Mouse (Mus musculus): Measurements from ENCODE around the gene Gosr1. TPM values are rescaled to one million over a fixed set of nuclear protein-coding genes. Genes with fewer than 3 reads are reported as not detected.
"Not testable (repeated sequence)": the region's sequence is repeated elsewhere in the genome, so short reads cannot be mapped to it uniquely, and the experiment has no call there.

The Gosr1 gene
- polyA plus RNA-seq, 1 experiment from 2014 or later: 39.6 TPM

- H3K36me3 ChIP-seq (ENCODE audit: control insufficient read depth, insufficient read depth, low read length): no peaks in the 10 kb centered on the region
- H3K4me3 ChIP-seq (ENCODE audit: low read depth, low read length): no peak overlapping the region
- H3K9ac ChIP-seq (ENCODE audit: low read depth, low read length): no peak overlapping the region
- ATAC-seq (ENCODE audit: low read depth): no peak
- WGBS: 76% methylated on average over 3 of the region's 3 CpGs
- no peaks in the 10 kb centered on the region for H3K27me3 ChIP-seq (replicated peaks; ENCODE audit: control insufficient read depth, insufficient read depth, low read length)
- no peak for DNase-seq (ENCODE audit: low spot score)
- H3K9me3 ChIP-seq (ENCODE audit: control insufficient read depth, low read length): no peaks in the 10 kb centered on the region
- no peaks in the 10 kb centered on the region for H3K4me1 ChIP-seq (ENCODE audit: control insufficient read depth, insufficient read depth, low read length)
- H3K27ac ChIP-seq (replicated peaks; ENCODE audit: low read depth, low read length): no peak overlapping the region
- H3K4me2 ChIP-seq (ENCODE audit: low read depth, low read length): no peak overlapping the region
These were observed 71.3 kb downstream of the Gosr1 start for GRCm38 (mm10) chr11:76692096-76692495.

DNA sequence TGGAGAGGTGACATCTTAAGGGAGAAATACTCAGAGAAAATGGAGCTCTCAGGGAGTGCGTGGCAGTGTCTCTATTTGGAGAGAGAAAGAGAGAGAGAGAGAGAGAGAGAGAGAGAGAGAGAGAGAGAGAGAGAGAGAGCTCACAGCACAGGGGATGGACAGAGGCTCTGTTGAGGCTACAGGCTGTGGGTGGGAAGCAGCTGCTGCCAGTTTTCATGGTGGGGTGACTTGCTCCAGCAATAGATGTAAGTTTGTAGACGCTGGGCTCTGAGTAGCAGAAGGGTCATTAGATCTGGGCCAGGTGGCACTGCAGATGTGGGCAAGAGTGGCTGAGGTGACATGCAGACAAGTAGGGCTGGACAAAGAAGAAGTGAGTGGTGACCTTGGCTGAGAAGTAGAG is 77.8 kb downstream of the Gosr1 start:
- Histone ChIP-seq H3K27ac (replicated peaks; ENCODE audit: low read depth, low read length) (no peak overlapping the region), H3K4me2 (ENCODE audit: low read depth, low read length) (no peak overlapping the region), H3K27me3 (replicated peaks; ENCODE audit: control insufficient read depth, insufficient read depth, low read length) (no peaks in the 10 kb centered on the region), H3K4me1 (ENCODE audit: control insufficient read depth, insufficient read depth, low read length) (no peaks in the 10 kb centered on the region), H3K36me3 (ENCODE audit: control insufficient read depth, insufficient read depth, low read length) (no peaks in the 10 kb centered on the region), H3K4me3 (ENCODE audit: low read depth, low read length) (no peak overlapping the region), H3K9me3 (ENCODE audit: control insufficient read depth, low read length) (no peaks in the 10 kb centered on the region), H3K9ac (ENCODE audit: low read depth, low read length) (no peak overlapping the region)
- no peak for DNase-seq (ENCODE audit: low spot score)
- WGBS: 57% methylated on average over 2 of the region's 2 CpGs
- ATAC-seq (ENCODE audit: low read depth): no peak

DNA sequence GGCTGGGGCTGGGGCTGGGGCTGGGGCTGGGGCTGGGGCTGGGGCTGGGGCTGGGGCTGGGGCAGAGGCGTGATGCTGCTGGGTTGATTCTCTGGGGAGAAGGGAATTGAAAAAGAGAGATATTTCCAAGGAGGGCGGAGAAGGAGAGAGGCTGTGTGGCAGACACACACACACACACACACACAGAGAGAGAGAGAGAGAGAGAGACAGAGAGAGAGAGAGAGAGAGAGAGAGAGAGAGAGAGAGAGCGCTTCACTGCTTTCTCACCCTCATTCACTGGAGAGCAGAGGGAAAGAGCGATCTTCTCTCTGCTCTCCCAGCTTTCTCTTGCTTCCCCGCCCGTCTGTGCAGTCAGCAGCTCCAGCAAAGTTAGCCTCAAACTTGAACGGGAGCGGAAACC is 83.9 kb downstream of the Gosr1 start, which contains the start of gene Trarg1:
TSS of gene Trarg1 (plus strand) at position 301 of the 400 bp plus-strand sequence.
- not testable (repeated sequence) for H3K4me3 ChIP-seq (ENCODE audit: low read depth, low read length); H3K4me2 ChIP-seq (ENCODE audit: low read depth, low read length); H3K9me3 ChIP-seq (ENCODE audit: control insufficient read depth, low read length); H3K27ac ChIP-seq (replicated peaks; ENCODE audit: low read depth, low read length); H3K4me1 ChIP-seq (ENCODE audit: control insufficient read depth, insufficient read depth, low read length); ATAC-seq (ENCODE audit: low read depth); H3K9ac ChIP-seq (ENCODE audit: low read depth, low read length); H3K36me3 ChIP-seq (ENCODE audit: control insufficient read depth, insufficient read depth, low read length); H3K27me3 ChIP-seq (replicated peaks; ENCODE audit: control insufficient read depth, insufficient read depth, low read length)
- WGBS: 23% methylated on average over 7 of the region's 8 CpGs
- peak; percentile 20 for DNase-seq (ENCODE audit: low spot score)

Other genes with a start within 250 kb of the Gosr1 start
- 35.3 and 41.4 TPM in 2 replicates for gene Abr, start 141.3 kb downstream of the Gosr1 start, polyA plus RNA-seq (2014; fragmentation: Nextera tagmentation; extraction: Ambion mirVana)
- 0.14 TPM in 1 of 2 replicates, not detected in the other for gene Bhlha9, start 91.1 kb downstream of the Gosr1 start, polyA plus RNA-seq (2014; fragmentation: Nextera tagmentation; extraction: Ambion mirVana)
- 2.5 and 3.9 TPM in 2 replicates for gene Trarg1, start 83.8 kb downstream of the Gosr1 start, polyA plus RNA-seq (2014; fragmentation: Nextera tagmentation; extraction: Ambion mirVana)
- 22.7 and 23.2 TPM in 2 replicates for gene Cpd, start 83.4 kb upstream of the Gosr1 start, polyA plus RNA-seq (2014; fragmentation: Nextera tagmentation; extraction: Ambion mirVana)
- gene Tmigd1, start 138.6 kb upstream of the Gosr1 start, polyA plus RNA-seq (2014; fragmentation: Nextera tagmentation; extraction: Ambion mirVana): 0.62 and 1.5 TPM in 2 replicates
- gene Blmh, start 161.2 kb upstream of the Gosr1 start, polyA plus RNA-seq (2014; fragmentation: Nextera tagmentation; extraction: Ambion mirVana): 127 and 137 TPM in 2 replicates
- 0.73 and 2.2 TPM in 2 replicates for gene Slc6a4, start 235.0 kb upstream of the Gosr1 start, polyA plus RNA-seq (2014; fragmentation: Nextera tagmentation; extraction: Ambion mirVana)